Mouse (Mus musculus) CH12.LX (cell line): ENCODE measurements around the gene Per1. TPM values are rescaled to one million over a fixed set of nuclear protein-coding genes. Genes with fewer than 3 reads are reported as not detected.

Experiments
- DNase-seq: peaks from one replicate; pipeline ENCODE4 v3.0.0-alpha.2; 2013; ENCODE audit errors: extremely low read depth
- H3K27ac ChIP-seq: 2 replicates; pipeline ENCODE4 v1.5.1; 2012; ENCODE audit warnings: low read depth, mild to moderate bottlenecking, control low read depth, moderate library complexity; ENCODE audit not compliant: insufficient read depth
- H3K27me3 ChIP-seq: replicated peaks from 2 replicates; pipeline ENCODE3; 2012; ENCODE audit warnings: inconsistent platforms
- H3K36me3 ChIP-seq, 2 experiments: replicated peaks in 1 of 2; 2 replicates each; pipeline versions ENCODE3 to v1.6.1; 2012; ENCODE audit warnings: inconsistent platforms in 1 of 2, low read length in 1 of 2, mild to moderate bottlenecking in 1 of 2, mixed read lengths in 1 of 2, moderate library complexity in 1 of 2; ENCODE audit not compliant: control insufficient read depth in 1 of 2, insufficient read depth in 1 of 2
- H3K4me1 ChIP-seq, 2 experiments: 2 replicates each; pipeline ENCODE4 v1.6.1; 2012; ENCODE audit warnings: inconsistent platforms in 1 of 2, moderate library complexity in 1 of 2; ENCODE audit not compliant: insufficient read depth in 2 of 2, control insufficient read depth in 1 of 2
- H3K4me2 ChIP-seq: 2 replicates; pipeline ENCODE4 v1.6.1; 2012; ENCODE audit warnings: low read depth, mild to moderate bottlenecking, control low read depth; ENCODE audit not compliant: poor library complexity, insufficient read depth, severe bottlenecking
- H3K4me3 ChIP-seq, 3 experiments: fragments of 150-350 bp in 1 of 3; sonication (generic) in 1 of 3; replicated peaks in 1 of 3; 2 replicates each; pipeline versions ENCODE3 to v1.5.1; 2011 to 2012; ENCODE audit warnings: low read depth in 2 of 3, low read length in 2 of 3, mild to moderate bottlenecking in 2 of 3, moderate library complexity in 2 of 3, control low read depth in 1 of 3, improper control_type of control experiment in 1 of 3, inconsistent platforms in 1 of 3, mixed read lengths in 1 of 3; ENCODE audit not compliant: poor library complexity in 1 of 3
- H3K79me2 ChIP-seq: replicated peaks from 2 replicates; pipeline ENCODE4 v1.6.1; 2012; ENCODE audit warnings: mild to moderate bottlenecking, moderate library complexity; ENCODE audit not compliant: control insufficient read depth, poor library complexity, insufficient read depth, severe bottlenecking; ENCODE audit errors: extremely low read depth
- H3K9ac ChIP-seq: 2 replicates; pipeline ENCODE4 v1.6.1; 2012; ENCODE audit warnings: low read depth, mild to moderate bottlenecking, control low read depth, moderate library complexity; ENCODE audit not compliant: insufficient read depth
- H3K9me3 ChIP-seq: replicated peaks from 2 replicates; pipeline ENCODE3; 2012; ENCODE audit warnings: low read length, inconsistent platforms, mixed read lengths
- E2F4 ChIP-seq: IDR thresholded peaks from 2 replicates; pipeline ENCODE4 v1.6.1; 2011; ENCODE audit warnings: low read depth, low read length, improper control_type of control experiment; ENCODE audit not compliant: insufficient replicate concordance
- ELF1 ChIP-seq: IDR thresholded peaks from 2 replicates; pipeline ENCODE4 v1.6.1; 2014; ENCODE audit warnings: low read depth, mild to moderate bottlenecking, inconsistent platforms, low read length, improper control_type of control experiment
- GABPA ChIP-seq: IDR thresholded peaks from 2 replicates; pipeline ENCODE4 v1.6.1; 2012; ENCODE audit warnings: low read depth, low read length, improper control_type of control experiment, inconsistent platforms; ENCODE audit not compliant: insufficient replicate concordance
- HCFC1 ChIP-seq: IDR thresholded peaks from 2 replicates; pipeline ENCODE4 v1.6.1; 2012; ENCODE audit warnings: low read depth, mild to moderate bottlenecking, inconsistent platforms, low read length, improper control_type of control experiment
- IRF4 ChIP-seq: IDR thresholded peaks from 2 replicates; pipeline ENCODE4 v1.6.1; 2014; ENCODE audit warnings: low read depth, mild to moderate bottlenecking, inconsistent platforms, low read length, improper control_type of control experiment
- JUN ChIP-seq: IDR thresholded peaks from 2 replicates; pipeline ENCODE4 v1.6.1; 2011; ENCODE audit warnings: low read depth, mild to moderate bottlenecking, low read length, improper control_type of control experiment, moderate library complexity; ENCODE audit not compliant: insufficient read depth
- JUND ChIP-seq: conservative IDR thresholded peaks from 2 replicates; pipeline ENCODE4 v1.6.1; 2011; ENCODE audit warnings: low read depth, low read length, improper control_type of control experiment
- MAZ ChIP-seq: IDR thresholded peaks from 2 replicates; pipeline ENCODE4 v1.6.1; 2012; ENCODE audit warnings: low read depth, mild to moderate bottlenecking, inconsistent platforms, low read length, improper control_type of control experiment, moderate library complexity
- MEF2A ChIP-seq: IDR thresholded peaks from 2 replicates; pipeline ENCODE4 v1.6.1; 2014; ENCODE audit warnings: low read depth, mild to moderate bottlenecking, inconsistent platforms, low read length, improper control_type of control experiment, borderline replicate concordance
- MXI1 ChIP-seq: IDR thresholded peaks from 2 replicates; pipeline ENCODE4 v1.6.1; 2011; ENCODE audit warnings: mild to moderate bottlenecking, low read depth, low read length, improper control_type of control experiment
- MYC ChIP-seq: IDR thresholded peaks from 2 replicates; pipeline ENCODE4 v1.6.1; 2011; ENCODE audit warnings: low read depth, mild to moderate bottlenecking, improper control_type of control experiment, low read length
- NELFE ChIP-seq: IDR thresholded peaks from 2 replicates; pipeline ENCODE4 v1.6.1; 2011; ENCODE audit warnings: low read depth, low read length, improper control_type of control experiment
- NRF1 ChIP-seq: IDR thresholded peaks from 2 replicates; pipeline ENCODE4 v1.6.1; 2014; ENCODE audit warnings: low read depth, mild to moderate bottlenecking, inconsistent platforms, low read length, improper control_type of control experiment, moderate library complexity
- PAX5 ChIP-seq: IDR thresholded peaks from 2 replicates; pipeline ENCODE4 v1.6.1; 2012; ENCODE audit warnings: low read length, inconsistent platforms, mixed read lengths
- RAD21 ChIP-seq: IDR thresholded peaks from 2 replicates; pipeline ENCODE4 v1.6.1; 2011; ENCODE audit warnings: low read depth, mild to moderate bottlenecking, low read length, improper control_type of control experiment, moderate library complexity
- RCOR1 ChIP-seq: conservative IDR thresholded peaks from 2 replicates; pipeline ENCODE4 v1.6.1; 2012; ENCODE audit warnings: low read depth, mild to moderate bottlenecking, inconsistent platforms, low read length, improper control_type of control experiment
- SMC3 ChIP-seq: IDR thresholded peaks from 2 replicates; pipeline ENCODE4 v1.6.1; 2011; ENCODE audit warnings: low read depth, low read length, improper control_type of control experiment
- TBP ChIP-seq: conservative IDR thresholded peaks from 2 replicates; pipeline ENCODE4 v1.6.1; 2011; ENCODE audit warnings: low read depth, low read length, improper control_type of control experiment
- TCF12 ChIP-seq: IDR thresholded peaks from 2 replicates; pipeline ENCODE4 v1.6.1; 2014; ENCODE audit warnings: low read depth, mild to moderate bottlenecking, inconsistent platforms, low read length, improper control_type of control experiment
- ZKSCAN1 ChIP-seq: IDR thresholded peaks from 2 replicates; pipeline ENCODE4 v1.6.1; 2012; ENCODE audit warnings: low read depth, inconsistent platforms, low read length, improper control_type of control experiment, borderline replicate concordance
- ZMIZ1 ChIP-seq: IDR thresholded peaks from 2 replicates; pipeline ENCODE4 v1.6.1; 2012; ENCODE audit warnings: low read depth, mild to moderate bottlenecking, inconsistent platforms, low read length, improper control_type of control experiment
- dilution Hi-C: fragments of 300-500 bp; cut with MboI; formaldehyde crosslinking; loops from 2 replicates; pipeline ENCODE4 v1.14.3; 2020; ENCODE audit warnings: low sequenced_read_pairs; ENCODE audit not compliant: extremely low pct_unique_long_range_greater_than_20kb, extremely low pct_ligation_motif_present
- in situ Hi-C: fragments of 300-500 bp; cut with MboI; formaldehyde crosslinking; loops from 3 replicates; pipeline ENCODE4 v1.14.3; 2019; ENCODE audit warnings: low sequenced_read_pairs, low pct_ligation_motif_present, low pct_unique_long_range_greater_than_20kb, mixed read lengths
- polyA plus RNA-seq: library from polyadenylated mRNA; unstranded; fragments of >175 nt; gene quantifications from 2 replicates; pipeline ENCODE4 v1.2.1, GENCODE M21; 2012; ENCODE audit warnings: low read depth; ENCODE audit not compliant: insufficient read length
- total RNA-seq, 2 experiments: library from RNA; depleted of rRNA; stranded (reverse); fragments of 300-350 nt in 1 of 2; fragments of >200 nt in 1 of 2; gene quantifications; 2 replicates each; pipeline ENCODE4 v1.2.3; 2012 to 2014

Per1 gene
- total and polyA plus RNA-seq, 3 experiments, result 2.8 to 38.3 (median 11.8) TPM

- TF ChIP-seq GABPA, result no peak
- TF ChIP-seq IRF4, result no peak
- no peak for TF ChIP-seq MAZ
- peak; percentile 99 for TF ChIP-seq TBP
- TF ChIP-seq SMC3, result peak; percentile 72
- TF ChIP-seq JUN, result no peak
- no peak; the same call in 1 of the 2 replicates for TF ChIP-seq JUND
- no peak for TF ChIP-seq HCFC1
- TF ChIP-seq PAX5, result no peak
These were observed 30.2 kb downstream of the Per1 start (continued) for GRCm38 (mm10) chr11:69125041-69125851.

GRCm38 (mm10) chr11:69125852-69125918 is 30.7 kb downstream of the Per1 start, which contains the start of gene Aloxe3:
Gene Aloxe3, plus strand, starts transcription at chr11:69125896.
- dilution Hi-C loops, result no loop called here
- Histone ChIP-seq H3K4me2 (peak within 1 kb of the TSS; percentile 89), H3K27me3 (peaks cover 67% of the 10 kb centered on the region), H3K79me2 (no peaks in the 10 kb centered on the region), H3K4me1 (peaks cover 3 to 29% of the 10 kb centered on the region in 2 experiments), H3K9me3 (peaks cover 2% of the 10 kb centered on the region), H3K36me3 (no peaks in the 10 kb centered on the region), H3K27ac (peak within 1 kb of the TSS; percentile 31), H3K4me3 (peak within 1 kb of the TSS; percentile 62 to 78 (median 65)), H3K9ac (peak within 1 kb of the TSS; percentile 51; the same call in 1 of the 2 replicates)
- in situ Hi-C loops, result no loop called here
- DNase-seq, result no peak
- TF ChIP-seq ZMIZ1 (no peak), RAD21 (no peak), ELF1 (no peak), MYC (no peak), MXI1 (peak; percentile 12; the same call in 1 of the 2 replicates)

GRCm38 (mm10) chr11:69125919-69126705 is 31.1 kb downstream of the Per1 start:
- peak overlapping the region; percentile 51; the same call in 1 of the 2 replicates for H3K9ac ChIP-seq
- no peaks in the 10 kb centered on the region for H3K36me3 ChIP-seq
- H3K4me3 ChIP-seq, result peak overlapping the region; percentile 62 to 78 (median 65)
- peaks cover 3% of the 10 kb centered on the region for H3K9me3 ChIP-seq
- dilution Hi-C loops (no loop called here), in situ Hi-C loops (no loop called here)
- no peak for DNase-seq
- peaks cover 3 to 26% of the 10 kb centered on the region in 2 experiments for H3K4me1 ChIP-seq
- H3K4me2 ChIP-seq, result peak overlapping the region; percentile 89
- TF ChIP-seq MEF2A, result no peak
- no peak for TF ChIP-seq TCF12
- no peak for TF ChIP-seq PAX5
- TF ChIP-seq ZKSCAN1, result no peak
- TF ChIP-seq ELF1, result no peak
- TF ChIP-seq E2F4, result no peak
- TF ChIP-seq RCOR1, result no peak
- no peak for TF ChIP-seq NELFE
- TF ChIP-seq NRF1, result no peak; the same call in 1 of the 2 replicates
- TF ChIP-seq HCFC1, result no peak
- TF ChIP-seq SMC3, result no peak
- TF ChIP-seq, all 38 proteins: peak for 0
- Histone ChIP-seq H3K27me3 (peaks cover 67% of the 10 kb centered on the region), H3K79me2 (no peaks in the 10 kb centered on the region), H3K27ac (no peak overlapping the region)
